Mouse (Mus musculus): ENCODE measurements at regions not wholly inside any gene's neighbourhood (a gene's known extent, or its start where the extent isn't known, plus 50 kb on each side); places are given as distances from the start of the nearest gene placed in this dataset.

- WGBS: 61% methylated on average over 11 of the region's 11 CpGs
- no peak overlapping the region for H3K4me3 ChIP-seq (ENCODE audit: low read length)
- H3K36me3 ChIP-seq (ENCODE audit: control insufficient read depth, insufficient read depth): no peaks in the 10 kb centered on the region
- no peak overlapping the region for H3K27ac ChIP-seq (ENCODE audit: low read length)
- no peak overlapping the region for H3K9ac ChIP-seq (ENCODE audit: low read length)
- H3K4me2 ChIP-seq (ENCODE audit: low read depth, low read length): no peak overlapping the region
- no peaks in the 10 kb centered on the region; the same call in 1 of the 2 replicates for H3K4me1 ChIP-seq (ENCODE audit: control insufficient read depth, insufficient read depth, low read length)
- ATAC-seq (replicated peaks; ENCODE audit: extremely low read depth, insufficient read depth, low FRiP score): no peak
- H3K27me3 ChIP-seq (ENCODE audit: control insufficient read depth, insufficient read depth, low read length): no peaks in the 10 kb centered on the region
- no peaks in the 10 kb centered on the region for H3K9me3 ChIP-seq (replicated peaks; ENCODE audit: control insufficient read depth, low read length)
These were observed 69.1 kb upstream of the Pax1 start for GRCm38 (mm10) chr2:147292387-147293293.

- 49% methylated on average over 3 of the region's 3 CpGs for WGBS
- Histone ChIP-seq H3K4me2 (ENCODE audit: low read depth, low read length) (no peak overlapping the region), H3K4me1 (ENCODE audit: control insufficient read depth, insufficient read depth, low read length) (no peaks in the 10 kb centered on the region), H3K36me3 (ENCODE audit: control insufficient read depth, insufficient read depth) (no peaks in the 10 kb centered on the region), H3K27ac (ENCODE audit: low read length) (no peak overlapping the region), H3K9ac (ENCODE audit: low read length) (no peak overlapping the region), H3K9me3 (replicated peaks; ENCODE audit: control insufficient read depth, low read length) (no peaks in the 10 kb centered on the region), H3K27me3 (ENCODE audit: control insufficient read depth, insufficient read depth, low read length) (no peaks in the 10 kb centered on the region), H3K4me3 (ENCODE audit: low read length) (no peak overlapping the region)
- no peak for ATAC-seq (replicated peaks; ENCODE audit: extremely low read depth, insufficient read depth, low FRiP score)
These were observed 78.3 kb upstream of the Pax1 start for GRCm38 (mm10) chr2:147283390-147283789.

- WGBS: 72% methylated on average over 4 of the region's 4 CpGs
- H3K4me1 ChIP-seq (ENCODE audit: control insufficient read depth, insufficient read depth, low read length): no peaks in the 10 kb centered on the region
- ATAC-seq (replicated peaks; ENCODE audit: extremely low read depth, insufficient read depth, low FRiP score): no peak
These were observed 83.6 kb upstream of the Nkx2-2 start for GRCm38 (mm10) chr2:147277636-147278035.

DNA sequence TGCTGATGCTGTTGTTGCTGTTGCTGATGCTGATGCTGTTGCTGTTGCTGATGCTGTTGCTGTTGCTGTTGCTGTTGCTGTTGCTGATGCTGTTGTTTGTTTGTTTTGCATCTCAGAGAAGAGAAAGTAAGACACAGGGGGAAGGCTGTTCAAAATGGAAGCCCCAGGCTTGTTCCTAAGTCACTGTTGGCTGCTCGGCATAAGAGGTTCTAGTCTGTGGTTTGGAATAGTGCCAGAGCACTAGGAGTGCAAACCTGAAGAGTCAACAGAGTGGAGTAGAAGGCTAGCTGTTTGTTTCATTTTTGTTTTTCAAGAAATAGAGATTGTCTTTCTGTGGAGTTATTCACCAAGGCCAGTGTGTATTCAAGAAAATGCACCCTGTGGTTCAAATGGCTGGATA, 75.1 kb upstream of the Nkx2-2 start:
- H3K4me1 ChIP-seq (ENCODE audit: control insufficient read depth, insufficient read depth, low read length): no peaks in the 10 kb centered on the region
- no peak for ATAC-seq (replicated peaks; ENCODE audit: extremely low read depth, insufficient read depth, low FRiP score)

More at GRCm38 (mm10) chr2:147277636-147278035, 83.6 kb upstream of the Nkx2-2 start:
- Histone ChIP-seq H3K27ac (ENCODE audit: low read length) (no peak overlapping the region), H3K4me2 (ENCODE audit: low read depth, low read length) (no peak overlapping the region), H3K4me3 (ENCODE audit: low read length) (no peak overlapping the region), H3K27me3 (ENCODE audit: control insufficient read depth, insufficient read depth, low read length) (no peaks in the 10 kb centered on the region), H3K36me3 (ENCODE audit: control insufficient read depth, insufficient read depth) (no peaks in the 10 kb centered on the region), H3K9ac (ENCODE audit: low read length) (no peak overlapping the region), H3K9me3 (replicated peaks; ENCODE audit: control insufficient read depth, low read length) (no peaks in the 10 kb centered on the region)

GRCm38 (mm10) chr2:147267901-147268300, 73.9 kb upstream of the Nkx2-2 start:
- H3K36me3 ChIP-seq (ENCODE audit: control insufficient read depth, insufficient read depth): no peaks in the 10 kb centered on the region
- H3K4me3 ChIP-seq (ENCODE audit: low read length): no peak overlapping the region
- H3K4me1 ChIP-seq (ENCODE audit: control insufficient read depth, insufficient read depth, low read length): no peaks in the 10 kb centered on the region
- H3K27ac ChIP-seq (ENCODE audit: low read length): no peak overlapping the region
- 74% methylated on average over 5 of the region's 5 CpGs for WGBS
- no peak for ATAC-seq (replicated peaks; ENCODE audit: extremely low read depth, insufficient read depth, low FRiP score)
- no peak overlapping the region for H3K4me2 ChIP-seq (ENCODE audit: low read depth, low read length)
- H3K9ac ChIP-seq (ENCODE audit: low read length): no peak overlapping the region
- H3K27me3 ChIP-seq (ENCODE audit: control insufficient read depth, insufficient read depth, low read length): peaks cover 2% of the 10 kb centered on the region; the same call in 1 of the 2 replicates
- no peaks in the 10 kb centered on the region for H3K9me3 ChIP-seq (replicated peaks; ENCODE audit: control insufficient read depth, low read length)

More for the DNA sequence above, 75.1 kb upstream of the Nkx2-2 start:
- Histone ChIP-seq H3K9me3 (replicated peaks; ENCODE audit: control insufficient read depth, low read length) (no peaks in the 10 kb centered on the region), H3K4me3 (ENCODE audit: low read length) (no peak overlapping the region), H3K36me3 (ENCODE audit: control insufficient read depth, insufficient read depth) (no peaks in the 10 kb centered on the region), H3K27me3 (ENCODE audit: control insufficient read depth, insufficient read depth, low read length) (no peaks in the 10 kb centered on the region; the same call in 1 of the 2 replicates), H3K4me2 (ENCODE audit: low read depth, low read length) (no peak overlapping the region), H3K9ac (ENCODE audit: low read length) (no peak overlapping the region), H3K27ac (ENCODE audit: low read length) (no peak overlapping the region)
- WGBS: 46% methylated on average over 1 of the region's 1 CpGs

DNA sequence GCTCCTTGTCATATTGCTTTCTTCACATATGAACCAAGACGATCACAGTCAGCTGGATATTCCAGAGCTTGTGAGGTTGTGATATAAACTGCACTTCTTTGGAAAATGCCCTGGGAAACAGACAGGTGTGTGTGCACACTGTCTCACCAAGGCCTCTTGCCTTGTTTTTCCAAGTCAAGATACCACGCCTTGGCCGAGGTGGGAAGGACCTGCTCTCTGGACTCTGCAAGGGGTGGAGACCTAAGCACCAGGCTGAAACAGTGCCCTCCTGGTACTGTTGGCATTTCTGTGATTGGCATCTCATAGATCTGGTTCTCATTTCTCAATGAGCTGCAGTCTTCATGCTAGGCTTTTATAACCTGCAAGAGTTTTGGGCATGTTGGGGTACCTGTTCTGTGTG, 73.2 kb upstream of the Nkx2-2 start:
- Histone ChIP-seq H3K4me3 (ENCODE audit: low read length) (no peak overlapping the region), H3K36me3 (ENCODE audit: control insufficient read depth, insufficient read depth) (no peaks in the 10 kb centered on the region), H3K27me3 (ENCODE audit: control insufficient read depth, insufficient read depth, low read length) (peaks cover 2% of the 10 kb centered on the region; the same call in 1 of the 2 replicates), H3K4me2 (ENCODE audit: low read depth, low read length) (no peak overlapping the region), H3K9ac (ENCODE audit: low read length) (no peak overlapping the region), H3K9me3 (replicated peaks; ENCODE audit: control insufficient read depth, low read length) (no peaks in the 10 kb centered on the region), H3K4me1 (ENCODE audit: control insufficient read depth, insufficient read depth, low read length) (no peaks in the 10 kb centered on the region), H3K27ac (ENCODE audit: low read length) (no peak overlapping the region)
- WGBS: 81% methylated on average over 3 of the region's 3 CpGs
- ATAC-seq (replicated peaks; ENCODE audit: extremely low read depth, insufficient read depth, low FRiP score): no peak

- Histone ChIP-seq H3K4me2 (ENCODE audit: low read depth, low read length) (no peak overlapping the region), H3K4me1 (ENCODE audit: control insufficient read depth, insufficient read depth, low read length) (no peaks in the 10 kb centered on the region), H3K4me3 (ENCODE audit: low read length) (no peak overlapping the region), H3K27me3 (ENCODE audit: control insufficient read depth, insufficient read depth, low read length) (no peaks in the 10 kb centered on the region), H3K9ac (ENCODE audit: low read length) (no peak overlapping the region), H3K27ac (ENCODE audit: low read length) (no peak overlapping the region), H3K9me3 (replicated peaks; ENCODE audit: control insufficient read depth, low read length) (no peaks in the 10 kb centered on the region), H3K36me3 (ENCODE audit: control insufficient read depth, insufficient read depth) (no peaks in the 10 kb centered on the region)
- ATAC-seq (replicated peaks; ENCODE audit: extremely low read depth, insufficient read depth, low FRiP score): no peak
- 23% methylated on average over 6 of the region's 6 CpGs for WGBS
These were observed 62.7 kb upstream of the Nkx2-2 start for GRCm38 (mm10) chr2:147256696-147257095.

DNA sequence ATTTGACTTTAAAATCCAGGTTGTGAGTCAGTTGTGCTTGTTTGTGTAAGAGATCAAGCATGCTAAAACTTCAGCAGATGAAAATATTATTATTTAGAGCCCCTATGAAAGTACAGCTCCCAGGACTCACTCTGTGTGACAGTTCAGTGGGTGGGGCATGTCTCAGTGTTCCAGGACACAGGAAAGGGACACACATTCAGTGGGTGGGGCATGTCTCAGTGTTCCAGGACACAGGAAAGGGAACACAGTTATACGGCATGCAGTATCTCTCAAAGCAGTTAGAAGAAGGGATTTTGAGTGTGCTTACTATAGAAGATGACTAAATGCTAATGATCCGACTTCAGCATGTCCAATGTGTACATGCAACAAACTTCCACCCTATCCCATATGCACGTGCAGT, 60.9 kb upstream of the Nkx2-2 start:
- ATAC-seq (replicated peaks; ENCODE audit: extremely low read depth, insufficient read depth, low FRiP score): no peak

GRCm38 (mm10) chr2:147254137-147254536, 60.1 kb upstream of the Nkx2-2 start:
- H3K9me3 ChIP-seq (replicated peaks; ENCODE audit: control insufficient read depth, low read length): no peaks in the 10 kb centered on the region
- no peaks in the 10 kb centered on the region; the same call in 1 of the 2 replicates for H3K27me3 ChIP-seq (ENCODE audit: control insufficient read depth, insufficient read depth, low read length)
- WGBS: 55% methylated on average over 5 of the region's 5 CpGs
- H3K36me3 ChIP-seq (ENCODE audit: control insufficient read depth, insufficient read depth): no peaks in the 10 kb centered on the region
- no peaks in the 10 kb centered on the region for H3K4me1 ChIP-seq (ENCODE audit: control insufficient read depth, insufficient read depth, low read length)
- no peak overlapping the region for H3K4me2 ChIP-seq (ENCODE audit: low read depth, low read length)
- ATAC-seq (replicated peaks; ENCODE audit: extremely low read depth, insufficient read depth, low FRiP score): no peak
- H3K9ac ChIP-seq (ENCODE audit: low read length): no peak overlapping the region
- no peak overlapping the region for H3K27ac ChIP-seq (ENCODE audit: low read length)
- H3K4me3 ChIP-seq (ENCODE audit: low read length): no peak overlapping the region

More for the DNA sequence above, 60.9 kb upstream of the Nkx2-2 start:
- Histone ChIP-seq H3K9ac (ENCODE audit: low read length) (no peak overlapping the region), H3K27ac (ENCODE audit: low read length) (no peak overlapping the region), H3K9me3 (replicated peaks; ENCODE audit: control insufficient read depth, low read length) (no peaks in the 10 kb centered on the region), H3K4me1 (ENCODE audit: control insufficient read depth, insufficient read depth, low read length) (no peaks in the 10 kb centered on the region), H3K4me3 (ENCODE audit: low read length) (no peak overlapping the region), H3K27me3 (ENCODE audit: control insufficient read depth, insufficient read depth, low read length) (no peaks in the 10 kb centered on the region; the same call in 1 of the 2 replicates), H3K36me3 (ENCODE audit: control insufficient read depth, insufficient read depth) (no peaks in the 10 kb centered on the region), H3K4me2 (ENCODE audit: low read depth, low read length) (no peak overlapping the region)
- WGBS: 64% methylated on average over 3 of the region's 3 CpGs
